Mouse (Mus musculus) hindbrain, postnatal 0 days (tissue): ENCODE measurements around the gene Gm28051. TPM values are rescaled to one million over a fixed set of nuclear protein-coding genes. Genes with fewer than 3 reads are reported as not detected.

ENCODE experiments used
- ATAC-seq: fragments of 200-750 bp; cut with Nextera tagmentation; 2 replicates; pipeline ENCODE4 v1.8.0; 2017; ENCODE audit warnings: mild to moderate bottlenecking, moderate TSS enrichment, moderate library complexity
- DNase-seq: peaks from one replicate; pipeline ENCODE4 v3.0.0-alpha.2; 2015; ENCODE audit warnings: low spot score
- H3K27ac ChIP-seq: fragments of 300-500 bp; sonication (generic); 2 replicates; pipeline ENCODE4 v1.5.1; 2014; ENCODE audit warnings: mild to moderate bottlenecking
- H3K27me3 ChIP-seq: fragments of 300-500 bp; sonication (generic); 2 replicates; pipeline ENCODE4 v1.6.1; 2014; ENCODE audit warnings: low read length, mixed read lengths; ENCODE audit not compliant: insufficient read depth
- H3K36me3 ChIP-seq: fragments of 300-500 bp; sonication (generic); 2 replicates; pipeline ENCODE4 v1.6.1; 2014; ENCODE audit warnings: low read length, mixed read lengths; ENCODE audit not compliant: insufficient read depth
- H3K4me1 ChIP-seq: fragments of 300-500 bp; sonication (generic); 2 replicates; pipeline ENCODE4 v1.6.1; 2014; ENCODE audit warnings: antibody characterized with exemption, low read length, mixed read lengths; ENCODE audit not compliant: insufficient read depth
- H3K4me2 ChIP-seq: fragments of 300-500 bp; sonication (generic); 2 replicates; pipeline ENCODE4 v1.6.1; 2014; ENCODE audit warnings: low read depth, mild to moderate bottlenecking, low read length, moderate library complexity, mixed read lengths
- H3K4me3 ChIP-seq: fragments of 300-500 bp; sonication (generic); 2 replicates; pipeline ENCODE4 v1.5.1; 2014; ENCODE audit warnings: low read length
- H3K9ac ChIP-seq: fragments of 300-500 bp; sonication (generic); replicated peaks from 2 replicates; pipeline ENCODE4 v1.6.1; 2014; ENCODE audit warnings: mild to moderate bottlenecking, low read length, moderate library complexity, mixed read lengths
- H3K9me3 ChIP-seq: fragments of 300-500 bp; sonication (generic); 2 replicates; pipeline ENCODE4 v1.6.1; 2016; ENCODE audit warnings: low read length, mixed read lengths
- CTCF ChIP-seq: IDR thresholded peaks from 2 replicates; pipeline ENCODE4 v1.5.1; 2016; ENCODE audit warnings: antibody characterized with exemption, control low read depth, low read depth
- WGBS: fragments of 180-500 bp; shearing (Covaris S2); extraction: QIAGEN DNeasy Blood & Tissue Kit; methylation state at CpG from one replicate; pipeline ENCODE4 v1.1.7; 2014; 5-methylcytosine and 5-hydroxymethylcytosine counted together
- polyA plus RNA-seq: library from polyadenylated mRNA; unstranded; fragments of >200 nt; fragmentation: Nextera tagmentation; extraction: Ambion mirVana; gene quantifications from 2 replicates; pipeline ENCODE4 v1.2.1, GENCODE M21; 2015
- total RNA-seq: library from RNA; depleted of rRNA; stranded (reverse); fragments of >200 nt; gene quantifications from 2 replicates; pipeline ENCODE4 v1.2.3, GENCODE M21; 2014

Gene Gm28051
- total and polyA plus RNA-seq, 2 experiments from 2014 or later, result not detected

DNA sequence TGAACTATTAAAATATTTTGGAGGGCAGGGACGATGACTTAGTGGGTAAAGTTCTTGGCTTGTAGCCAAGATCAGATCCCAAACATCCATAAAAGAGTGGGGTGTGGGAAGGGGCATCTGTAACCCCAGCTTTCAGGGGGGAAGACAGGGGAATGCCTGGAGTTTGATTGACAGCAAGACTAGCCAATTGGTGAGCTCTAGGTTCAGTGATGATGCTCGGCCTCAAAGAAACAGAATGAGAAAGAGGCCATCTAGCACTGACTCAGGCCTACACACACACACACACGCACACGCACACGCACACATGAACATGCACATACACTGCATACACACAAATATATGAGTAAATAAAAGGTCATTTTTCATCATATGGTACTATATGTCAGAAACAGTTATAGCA is 47.7 kb downstream of the Gm28051 start:
- ATAC-seq, result no peak
- TF ChIP-seq CTCF, result no peak

GRCm38 (mm10) chr12:102708220-102708619 is 49.3 kb downstream of the Gm28051 start:
- DNase-seq (no peak), ATAC-seq (no peak)
- peak; percentile 52 for TF ChIP-seq CTCF
- WGBS, result 61% methylated on average over 11 of the region's 11 CpGs
- Histone ChIP-seq H3K4me3 (no peak overlapping the region), H3K9ac (no peak overlapping the region), H3K27ac (no peak overlapping the region), H3K36me3 (no peaks in the 10 kb centered on the region), H3K4me2 (no peak overlapping the region), H3K9me3 (no peaks in the 10 kb centered on the region), H3K27me3 (no peaks in the 10 kb centered on the region), H3K4me1 (no peaks in the 10 kb centered on the region)

More for the DNA sequence above, 47.7 kb downstream of the Gm28051 start:
- no peak overlapping the region for H3K4me3 ChIP-seq
- H3K4me1 ChIP-seq, result no peaks in the 10 kb centered on the region
- H3K36me3 ChIP-seq, result no peaks in the 10 kb centered on the region
- 86% methylated on average over 5 of the region's 5 CpGs for WGBS
- H3K9me3 ChIP-seq, result no peaks in the 10 kb centered on the region
- H3K27me3 ChIP-seq, result no peaks in the 10 kb centered on the region
- no peak for DNase-seq
- H3K27ac ChIP-seq, result no peak overlapping the region
- H3K9ac ChIP-seq, result no peak overlapping the region
- H3K4me2 ChIP-seq, result no peak overlapping the region

- ATAC-seq, result no peak
- peaks cover 5% of the 10 kb centered on the region; the same call in 1 of the 2 replicates for H3K4me1 ChIP-seq
- 94% methylated on average over 10 of the region's 10 CpGs for WGBS
Observed at GRCm38 (mm10) chr12:102706833-102707463, 50.6 kb downstream of the Gm28051 start.

DNA sequence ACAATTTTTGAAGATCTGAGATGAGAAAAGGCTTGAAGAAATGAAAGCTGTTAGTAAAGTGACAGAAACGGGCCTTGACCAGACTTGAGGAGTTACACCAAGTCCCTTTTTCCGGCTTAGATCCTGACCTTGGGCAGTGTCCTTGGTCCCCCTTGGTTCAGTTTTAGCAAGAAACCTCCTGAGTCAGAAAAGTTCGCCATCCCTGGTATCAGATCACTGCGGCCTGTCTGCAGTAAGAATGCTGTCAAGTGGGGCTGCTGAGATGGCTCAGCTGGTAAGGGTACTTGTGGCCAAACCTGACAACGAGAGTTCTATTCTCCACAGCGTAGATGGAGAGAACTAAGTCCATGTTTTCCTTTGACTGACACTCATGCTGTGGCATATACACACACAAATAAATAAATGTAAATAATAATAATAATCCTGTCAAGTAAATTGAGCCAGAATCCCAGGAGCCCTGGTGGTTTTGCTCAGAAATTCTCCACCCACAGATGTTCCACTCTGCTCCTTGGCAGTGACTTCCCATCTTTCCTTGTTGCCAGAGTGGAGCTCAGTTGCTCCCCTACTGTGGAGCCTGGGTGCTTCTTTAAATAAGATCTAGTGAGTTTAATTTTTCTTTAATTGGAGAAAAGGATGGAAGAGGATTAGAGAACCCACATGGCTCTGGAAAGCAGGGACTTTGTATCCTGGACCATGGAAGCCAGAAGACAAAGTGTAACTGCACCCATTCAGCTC is 51.5 kb downstream of the Gm28051 start:
- no peaks in the 10 kb centered on the region for H3K36me3 ChIP-seq
- H3K4me2 ChIP-seq, result peak overlapping the region; percentile 69; the same call in 1 of the 2 replicates
- no peak for ATAC-seq
- H3K9me3 ChIP-seq, result no peaks in the 10 kb centered on the region
- DNase-seq, result no peak
- peaks cover 8% of the 10 kb centered on the region; the same call in 1 of the 2 replicates for H3K4me1 ChIP-seq
- H3K27me3 ChIP-seq, result no peaks in the 10 kb centered on the region
- no peak overlapping the region; the same call in 1 of the 2 replicates for H3K4me3 ChIP-seq
- WGBS, result 66% methylated on average over 6 of the region's 6 CpGs
- no peak for TF ChIP-seq CTCF
- H3K27ac ChIP-seq, result no peak overlapping the region
- no peak overlapping the region for H3K9ac ChIP-seq

More at GRCm38 (mm10) chr12:102706833-102707463, 50.6 kb downstream of the Gm28051 start:
- no peaks in the 10 kb centered on the region for H3K9me3 ChIP-seq
- no peak for DNase-seq
- no peak overlapping the region for H3K27ac ChIP-seq
- no peak for TF ChIP-seq CTCF
- no peak overlapping the region for H3K4me2 ChIP-seq
- H3K9ac ChIP-seq, result no peak overlapping the region
- no peak overlapping the region for H3K4me3 ChIP-seq
- no peaks in the 10 kb centered on the region for H3K27me3 ChIP-seq
- H3K36me3 ChIP-seq, result no peaks in the 10 kb centered on the region

GRCm38 (mm10) chr12:102705216-102705871 is 52.2 kb downstream of the Gm28051 start:
- ATAC-seq (peak; percentile 88), DNase-seq (peak; percentile 94)
- Histone ChIP-seq H3K4me2 (peak overlapping the region; percentile 69), H3K9me3 (no peaks in the 10 kb centered on the region), H3K27me3 (no peaks in the 10 kb centered on the region), H3K4me3 (peak overlapping the region; percentile 71), H3K27ac (peak overlapping the region; percentile 95), H3K9ac (peak overlapping the region; percentile 80), H3K36me3 (no peaks in the 10 kb centered on the region), H3K4me1 (peaks cover 8% of the 10 kb centered on the region; the same call in 1 of the 2 replicates)
- WGBS, result 2% methylated on average over 23 of the region's 45 CpGs
- TF ChIP-seq CTCF, result peak; percentile 88

DNA sequence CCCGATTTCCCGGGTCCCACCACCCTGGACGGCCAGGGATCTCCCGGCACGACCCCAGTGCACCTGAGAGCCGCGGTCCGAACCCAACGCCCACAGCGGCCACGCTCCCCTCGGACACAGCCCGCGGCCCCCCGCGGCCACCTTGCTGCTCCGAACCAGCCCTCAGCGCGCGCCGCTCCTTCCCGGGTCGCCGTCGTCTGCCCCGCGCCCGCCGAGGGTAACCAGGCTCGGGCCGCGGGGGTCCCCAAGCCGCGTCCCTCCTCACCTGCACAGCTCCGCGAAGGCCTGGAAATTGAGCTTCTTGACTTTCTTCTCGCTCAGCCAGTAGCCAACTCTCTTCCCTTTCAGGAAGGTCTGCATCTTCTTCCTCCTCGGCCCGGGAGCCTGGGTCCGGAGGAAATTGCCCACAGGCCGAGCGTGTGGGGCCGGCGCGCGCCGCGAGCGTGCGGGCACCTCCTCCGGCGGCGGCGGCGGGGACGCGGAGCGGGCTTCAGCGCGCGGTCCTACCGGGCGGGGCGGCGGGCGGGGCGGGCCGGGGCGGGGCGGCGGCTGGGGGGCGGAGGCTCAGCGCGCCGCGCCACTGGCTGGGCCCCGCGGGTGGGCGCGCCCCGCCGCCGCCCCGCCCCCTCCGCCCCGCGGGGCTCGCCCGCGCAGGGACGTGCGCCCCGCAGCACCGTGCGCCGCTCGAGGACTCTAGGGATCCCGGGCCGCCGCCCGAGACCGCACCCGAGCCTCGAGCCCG is 52.9 kb downstream of the Gm28051 start, which contains the start of gene Itpk1:
Gene Itpk1, minus strand, starts transcription at position 474 of the 742 bp plus-strand sequence.
- Histone ChIP-seq H3K27ac (peak within 1 kb of the TSS; percentile 95), H3K36me3 (no peaks in the 10 kb centered on the region), H3K4me2 (peak within 1 kb of the TSS; percentile 69), H3K9ac (peak within 1 kb of the TSS; percentile 80), H3K27me3 (no peaks in the 10 kb centered on the region), H3K4me3 (peak within 1 kb of the TSS; percentile 71), H3K9me3 (no peaks in the 10 kb centered on the region), H3K4me1 (peaks cover 8% of the 10 kb centered on the region)
- DNase-seq (peak; percentile 82), ATAC-seq (peak; percentile 88)
- under 1% methylated on average over 43 of the region's 105 CpGs for WGBS
- no peak for TF ChIP-seq CTCF
